Mouse (Mus musculus): ENCODE results near the gene Fbxo39. TPM values are rescaled to one million over a fixed set of nuclear protein-coding genes. Genes with fewer than 3 reads are reported as not detected.

The Fbxo39 gene
- polyA plus RNA-seq, 1 experiment from 2014 or later = not detected

GRCm38 (mm10) chr11:72364526-72364925 is 50.3 kb downstream of the Fbxo39 start:
- H3K27me3 ChIP-seq = peaks cover 28% of the 10 kb centered on the region
- ATAC-seq (ENCODE audit: insufficient read depth) = no peak
- no peak overlapping the region for H3K9ac ChIP-seq
- no peak overlapping the region for H3K4me3 ChIP-seq (replicated peaks)
- no peak overlapping the region for H3K27ac ChIP-seq (replicated peaks)
- no peaks in the 10 kb centered on the region; the same call in 1 of the 2 replicates for H3K4me1 ChIP-seq (replicated peaks)
- WGBS (ENCODE audit: insufficient replicate concordance) = 73% methylated on average over 5 of the region's 5 CpGs
- H3K36me3 ChIP-seq (replicated peaks) = no peaks in the 10 kb centered on the region
- no peaks in the 10 kb centered on the region for H3K9me3 ChIP-seq (replicated peaks)
- H3K4me2 ChIP-seq = no peak overlapping the region

GRCm38 (mm10) chr11:72366126-72366525 is 51.9 kb downstream of the Fbxo39 start:
- Histone ChIP-seq H3K27me3 (peaks cover 26% of the 10 kb centered on the region), H3K4me1 (replicated peaks) (no peaks in the 10 kb centered on the region; the same call in 1 of the 2 replicates), H3K4me3 (replicated peaks) (no peak overlapping the region), H3K9ac (no peak overlapping the region), H3K4me2 (no peak overlapping the region), H3K36me3 (replicated peaks) (no peaks in the 10 kb centered on the region), H3K27ac (replicated peaks) (no peak overlapping the region), H3K9me3 (replicated peaks) (no peaks in the 10 kb centered on the region)
- ATAC-seq (ENCODE audit: insufficient read depth) = no peak
- 65% methylated on average over 9 of the region's 9 CpGs for WGBS (ENCODE audit: insufficient replicate concordance)

- WGBS (ENCODE audit: insufficient replicate concordance) = 47% methylated on average over 11 of the region's 11 CpGs
- no peaks in the 10 kb centered on the region for H3K9me3 ChIP-seq (replicated peaks)
- no peak for ATAC-seq (ENCODE audit: insufficient read depth)
- no peak overlapping the region for H3K9ac ChIP-seq
- H3K36me3 ChIP-seq (replicated peaks) = no peaks in the 10 kb centered on the region
- H3K4me2 ChIP-seq = no peak overlapping the region
- no peak overlapping the region for H3K4me3 ChIP-seq (replicated peaks)
- no peaks in the 10 kb centered on the region for H3K4me1 ChIP-seq (replicated peaks)
- H3K27ac ChIP-seq (replicated peaks) = no peak overlapping the region
- peaks cover 11% of the 10 kb centered on the region for H3K27me3 ChIP-seq
Measured at GRCm38 (mm10) chr11:72367934-72368674, 53.9 kb downstream of the Fbxo39 start.

Other genes with a start within 250 kb of the Fbxo39 start
- gene Pitpnm3, start 178.7 kb upstream of the Fbxo39 start, polyA plus RNA-seq (2015; fragmentation: Nextera tagmentation; extraction: Ambion mirVana) = 0.03 TPM in 1 of 2 replicates, not detected in the other
- not detected in 2 replicates for gene Gm43951, start 107.6 kb upstream of the Fbxo39 start, polyA plus RNA-seq (2015; fragmentation: Nextera tagmentation; extraction: Ambion mirVana)
- 2.2 and 2.9 TPM in 2 replicates for gene 4933427D14Rik, start 107.0 kb upstream of the Fbxo39 start, polyA plus RNA-seq (2015; fragmentation: Nextera tagmentation; extraction: Ambion mirVana)
- gene Txndc17, start 106.9 kb upstream of the Fbxo39 start, polyA plus RNA-seq (2015; fragmentation: Nextera tagmentation; extraction: Ambion mirVana) = 67.1 and 69.1 TPM in 2 replicates
- gene Med31, start 98.9 kb upstream of the Fbxo39 start, polyA plus RNA-seq (2015; fragmentation: Nextera tagmentation; extraction: Ambion mirVana) = 11.9 and 12.3 TPM in 2 replicates
- gene Slc13a5, start 47.2 kb upstream of the Fbxo39 start, polyA plus RNA-seq (2015; fragmentation: Nextera tagmentation; extraction: Ambion mirVana) = not detected in 2 replicates
- gene Xaf1, start 12.8 kb upstream of the Fbxo39 start, polyA plus RNA-seq (2015; fragmentation: Nextera tagmentation; extraction: Ambion mirVana) = 4.0 and 4.1 TPM in 2 replicates
- not detected in 2 replicates for gene Tekt1, start 48.0 kb downstream of the Fbxo39 start, polyA plus RNA-seq (2015; fragmentation: Nextera tagmentation; extraction: Ambion mirVana)
- gene Smtnl2, start 97.3 kb downstream of the Fbxo39 start, polyA plus RNA-seq (2015; fragmentation: Nextera tagmentation; extraction: Ambion mirVana) = 4.2 and 4.5 TPM in 2 replicates
- 0.32 and 0.36 TPM in 2 replicates for gene Ggt6, start 121.1 kb downstream of the Fbxo39 start, polyA plus RNA-seq (2015; fragmentation: Nextera tagmentation; extraction: Ambion mirVana)
- gene Mybbp1a, start 126.9 kb downstream of the Fbxo39 start, polyA plus RNA-seq (2015; fragmentation: Nextera tagmentation; extraction: Ambion mirVana) = 66.0 and 70.7 TPM in 2 replicates
- 4.1 and 5.3 TPM in 2 replicates for gene Spns2, start 175.5 kb downstream of the Fbxo39 start, polyA plus RNA-seq (2015; fragmentation: Nextera tagmentation; extraction: Ambion mirVana)
- gene Spns3, start 236.1 kb downstream of the Fbxo39 start, polyA plus RNA-seq (2015; fragmentation: Nextera tagmentation; extraction: Ambion mirVana) = 1.8 TPM in 2 replicates

Data from liver, embryonic 15.5 days (tissue).